Mouse (Mus musculus) induced T-regulatory cell, adult 2 months (primary cell): ENCODE data around the gene Tmem255b.

Experiments used
- DNase-seq: peaks from one replicate; pipeline ENCODE4 v3.0.0-alpha.2; 2012; ENCODE audit warnings: low read depth

The Tmem255b gene

DNA sequence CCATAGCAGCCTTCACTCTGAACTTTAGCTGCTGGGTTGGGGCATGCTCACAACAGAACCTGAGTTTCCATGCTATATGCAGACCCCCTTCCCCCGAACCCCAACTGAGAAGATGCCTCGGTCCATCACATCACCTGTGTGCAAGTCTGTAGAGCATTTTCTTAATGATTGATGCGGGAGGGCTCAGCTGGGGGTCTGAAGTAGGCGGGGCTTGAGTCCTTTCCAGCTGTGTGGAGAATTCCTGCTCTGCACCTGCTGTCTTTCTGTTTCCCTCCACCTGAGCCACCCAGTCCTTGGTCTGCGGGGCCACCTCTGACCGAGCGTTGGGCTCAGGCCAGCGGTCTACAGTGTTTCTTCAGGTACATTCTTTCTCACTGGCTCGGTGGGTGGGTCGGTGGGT is at the start of gene Tmem255b:
Tmem255b (plus strand) TSS at position 301 of the 400 bp plus-strand sequence.
- DNase-seq: no peak

DNA sequence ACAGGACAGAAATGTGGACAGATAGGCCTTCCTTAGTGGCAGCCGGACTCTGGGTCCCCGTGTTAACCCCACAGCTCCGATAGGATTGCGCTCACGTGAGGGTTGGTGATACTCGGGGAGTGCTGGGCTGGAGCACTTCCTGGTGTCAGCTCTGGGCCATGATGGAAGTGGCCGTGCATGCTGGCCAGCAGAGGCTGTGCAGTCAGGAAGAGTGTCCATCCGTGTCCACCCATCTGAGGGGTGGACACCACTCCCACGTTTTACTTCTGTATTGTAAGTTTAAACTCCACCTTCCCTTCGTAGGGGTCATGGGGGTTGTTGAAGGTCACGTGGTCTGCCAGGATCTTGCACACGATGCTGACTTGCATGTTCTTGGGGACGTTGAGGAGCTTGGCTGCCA is 48.6 kb upstream of the Tmem255b start:
- no peak for DNase-seq

DNA sequence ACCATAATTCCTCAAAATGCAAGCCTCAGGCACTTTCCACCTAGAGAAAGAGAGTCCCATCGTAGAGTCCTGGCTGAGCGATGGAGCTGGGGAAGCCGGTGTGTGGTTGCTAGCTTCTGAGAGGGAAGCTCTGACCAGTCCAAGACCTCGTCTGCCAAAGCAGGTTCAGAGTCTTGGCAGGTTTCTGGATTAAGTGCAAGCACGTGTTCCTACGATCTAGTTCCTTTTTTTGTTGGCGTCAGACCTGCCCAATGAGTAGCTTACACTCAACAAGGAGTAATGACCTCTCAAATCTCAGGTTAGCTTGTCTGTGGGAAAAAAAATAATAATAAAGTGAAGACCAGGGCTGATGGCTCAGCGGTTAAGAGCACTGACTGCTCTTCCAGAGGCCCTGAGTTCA is 47.3 kb upstream of the Tmem255b start:
- no peak for DNase-seq

DNA sequence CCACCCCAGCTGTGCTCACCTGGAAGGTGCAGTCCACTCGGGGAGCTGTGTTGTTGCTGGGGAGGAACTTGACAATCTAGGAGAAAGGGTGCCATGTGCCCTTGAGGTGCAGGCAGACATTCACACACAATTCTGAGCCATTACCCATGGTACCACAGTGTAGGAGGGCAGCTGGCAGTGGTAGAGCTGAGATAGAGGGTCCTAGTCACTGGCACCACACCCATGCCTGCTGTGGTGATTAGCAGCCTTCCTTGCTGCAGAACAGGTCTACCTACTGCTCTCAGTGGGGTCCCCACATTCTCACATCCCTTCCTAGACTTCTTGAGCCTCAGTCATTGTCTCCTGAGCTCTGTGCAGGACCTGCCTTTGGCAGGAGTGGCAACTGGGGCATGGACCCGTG is 46.2 kb upstream of the Tmem255b start:
- no peak for DNase-seq

DNA sequence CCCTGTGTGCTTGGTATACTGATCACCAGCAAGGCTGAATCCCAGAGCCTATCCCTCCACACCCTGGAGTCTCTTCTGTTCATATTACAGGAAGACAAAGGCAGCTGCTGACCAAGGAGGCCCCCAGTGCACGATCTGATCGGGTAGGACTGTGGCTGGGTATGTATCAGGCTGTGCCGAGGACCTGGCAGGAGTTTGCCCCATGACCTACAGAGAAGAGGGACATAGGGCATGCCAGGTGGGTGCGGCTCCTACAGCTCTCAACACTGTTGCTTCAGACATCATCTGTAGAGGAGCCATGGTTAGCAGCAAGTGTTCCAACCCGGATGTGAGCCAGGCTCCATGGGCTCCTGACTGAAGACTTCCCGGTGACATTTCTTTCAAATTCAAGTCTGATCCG is 41.1 kb upstream of the Tmem255b start:
- DNase-seq: no peak

DNA sequence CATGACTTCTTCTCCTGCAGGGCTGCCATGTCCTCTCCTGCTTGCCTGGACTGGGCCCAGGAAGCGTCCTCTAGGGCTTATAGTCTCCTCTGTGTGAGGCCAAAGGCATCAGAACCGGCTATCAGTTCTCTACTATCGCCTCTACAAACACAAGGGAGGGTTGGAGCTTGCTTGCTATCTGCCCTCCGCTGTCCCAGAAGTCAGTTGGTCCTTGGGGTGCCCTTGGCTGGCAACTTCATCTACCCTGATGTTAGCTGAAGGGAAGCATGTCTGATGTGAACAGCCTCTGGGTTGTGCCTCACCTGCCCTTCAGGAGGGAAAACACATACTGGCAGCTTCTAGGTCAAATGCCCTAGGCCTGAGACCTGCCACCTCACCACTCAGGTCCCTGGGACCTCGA is 38.3 kb upstream of the Tmem255b start, which contains the start of gene Atp4b:
Atp4b (minus strand) TSS at position 101 of the 400 bp plus-strand sequence.
- no peak for DNase-seq

DNA sequence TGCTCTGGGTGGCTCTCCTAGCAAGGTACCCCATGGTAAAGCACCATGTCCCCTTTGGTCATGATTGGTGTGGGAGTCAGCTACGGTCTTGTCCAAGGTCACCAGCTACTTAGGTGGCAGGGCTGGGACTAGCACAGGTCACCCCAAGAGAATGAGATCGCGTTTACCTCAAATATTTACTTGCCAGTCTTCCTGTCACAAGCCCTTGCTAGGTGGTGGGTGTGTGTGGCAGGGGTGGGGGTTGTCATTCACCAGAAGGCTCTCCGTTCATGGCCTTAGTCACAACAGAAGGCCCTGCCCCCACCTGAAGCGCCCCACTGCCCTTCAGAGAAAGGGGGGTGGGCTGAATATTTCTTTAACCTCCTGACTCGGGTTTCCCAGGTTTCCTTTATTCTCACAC is 31.5 kb upstream of the Tmem255b start:
- DNase-seq: no peak

DNA sequence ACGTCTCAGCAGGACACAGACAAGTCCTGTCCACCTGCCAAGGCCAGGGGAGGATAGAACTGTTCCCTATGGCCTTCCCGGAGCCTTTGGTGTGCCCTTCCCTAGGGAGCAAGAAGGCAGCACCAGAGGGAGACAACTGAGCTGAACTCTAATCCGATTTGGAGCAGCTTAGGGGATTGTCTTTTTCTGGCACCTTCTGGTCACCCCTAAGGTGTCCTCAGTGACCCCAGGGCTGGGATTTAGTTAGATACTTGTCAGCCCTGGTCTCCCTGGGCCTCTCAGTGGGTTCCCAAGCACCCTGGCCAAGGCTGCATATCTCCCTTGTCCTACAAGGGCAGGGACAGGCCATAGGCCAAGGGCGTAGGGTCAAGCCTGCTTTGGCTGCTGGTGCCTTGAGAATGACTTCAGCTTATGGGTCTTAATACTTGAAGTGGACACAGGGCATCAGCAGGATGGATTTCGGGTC is 30.3 kb upstream of the Tmem255b start, which contains the start of gene Grk1:
Grk1 (plus strand) TSS at position 416 of the 466 bp plus-strand sequence.
- DNase-seq: no peak

DNA sequence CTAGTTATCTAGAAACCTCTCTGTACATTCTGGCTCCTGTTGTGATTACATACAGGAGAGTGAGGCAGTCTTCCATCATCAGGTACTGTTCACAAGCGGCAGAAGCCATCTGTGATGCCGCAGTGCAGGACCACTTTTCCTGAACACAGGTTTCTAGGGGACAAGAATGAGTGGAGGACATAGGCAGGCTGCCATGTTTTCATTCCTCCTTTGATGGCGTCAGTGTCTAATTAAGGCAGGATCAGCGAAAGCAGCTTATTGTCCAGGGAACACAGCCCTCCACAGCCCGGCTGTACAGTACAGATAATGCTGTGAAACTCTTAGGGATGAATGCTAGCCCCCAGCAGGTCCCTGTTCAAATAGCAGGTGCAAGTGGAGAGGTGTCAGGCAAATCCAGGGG is 29.0 kb upstream of the Tmem255b start:
- DNase-seq: no peak

DNA sequence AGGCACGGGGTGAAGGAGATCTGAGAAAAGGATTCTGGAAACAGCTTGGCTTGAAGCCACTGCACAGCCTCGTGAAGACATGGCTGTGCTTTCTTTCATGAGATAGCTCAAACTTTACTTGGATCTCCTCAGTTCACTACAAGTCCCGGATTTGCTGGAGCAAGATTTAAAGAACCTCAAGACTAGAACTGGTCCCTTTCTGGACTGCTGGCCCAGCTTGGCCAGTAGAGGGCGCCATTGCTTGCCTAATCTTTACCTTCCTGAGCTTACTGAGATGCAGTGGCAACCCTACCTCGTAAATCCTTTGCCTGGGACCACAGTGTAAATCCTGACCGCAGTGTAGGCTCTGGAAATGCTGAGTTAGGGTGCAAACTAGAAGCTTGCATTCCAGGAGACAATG is 23.4 kb upstream of the Tmem255b start:
- peak; percentile 73 for DNase-seq

DNA sequence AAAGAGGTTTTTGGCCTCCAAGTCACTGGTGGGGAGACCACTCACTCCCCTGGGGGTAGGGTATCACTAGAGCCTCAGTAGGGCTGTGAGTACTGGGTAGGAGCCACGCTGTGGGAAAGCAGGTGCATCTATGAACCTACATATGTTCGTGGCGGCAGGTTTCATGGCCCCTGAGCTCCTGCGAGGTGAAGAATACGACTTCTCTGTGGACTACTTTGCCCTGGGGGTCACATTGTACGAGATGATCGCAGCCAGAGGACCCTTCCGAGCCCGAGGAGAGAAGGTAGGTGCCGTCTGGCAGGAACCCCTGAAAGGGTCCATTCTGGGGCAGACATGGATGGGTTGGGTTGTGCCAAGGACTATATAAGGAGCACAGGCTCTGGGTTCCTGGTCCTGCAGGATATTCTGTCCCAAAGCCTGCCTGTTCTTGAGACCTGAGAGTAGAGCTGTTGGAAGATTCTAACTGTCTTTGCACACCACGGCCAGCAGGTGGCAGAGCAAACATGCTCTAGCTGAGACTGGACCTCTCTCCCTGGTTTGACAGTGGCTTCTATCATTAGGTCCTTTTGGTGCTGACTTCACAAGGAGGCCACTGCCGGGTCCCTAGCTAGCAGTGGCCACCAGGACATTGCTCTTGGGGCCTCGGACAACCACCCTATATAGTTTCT is 22.0 kb upstream of the Tmem255b start:
- DNase-seq: peak; percentile 72

DNA sequence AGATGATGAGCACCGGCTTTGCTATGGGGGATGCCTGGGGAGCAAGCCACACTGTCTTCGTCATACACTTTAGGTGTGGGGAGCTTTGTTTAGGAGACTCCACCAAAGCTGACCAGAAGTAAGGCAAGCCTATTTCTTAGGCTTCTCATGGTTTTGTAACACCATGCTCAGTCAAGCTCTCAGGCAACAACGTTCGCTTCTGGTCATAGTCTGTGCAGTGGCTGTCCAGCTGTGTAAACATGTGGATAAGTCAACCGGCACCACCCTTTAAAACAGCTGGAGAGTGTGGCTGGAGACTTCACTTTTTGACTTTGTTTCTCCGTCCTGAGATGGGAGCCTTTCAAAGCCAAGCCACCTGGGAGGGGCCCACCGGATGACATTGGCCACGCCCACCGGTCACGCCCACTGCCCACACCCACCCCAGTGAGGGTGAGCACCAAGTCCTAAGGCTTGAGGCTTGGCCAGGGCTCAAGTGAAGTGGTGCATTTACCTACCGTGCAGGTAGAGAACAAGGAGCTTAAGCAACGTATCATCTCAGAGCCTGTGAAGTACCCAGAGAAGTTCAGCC is 21.1 kb upstream of the Tmem255b start:
- no peak for DNase-seq

DNA sequence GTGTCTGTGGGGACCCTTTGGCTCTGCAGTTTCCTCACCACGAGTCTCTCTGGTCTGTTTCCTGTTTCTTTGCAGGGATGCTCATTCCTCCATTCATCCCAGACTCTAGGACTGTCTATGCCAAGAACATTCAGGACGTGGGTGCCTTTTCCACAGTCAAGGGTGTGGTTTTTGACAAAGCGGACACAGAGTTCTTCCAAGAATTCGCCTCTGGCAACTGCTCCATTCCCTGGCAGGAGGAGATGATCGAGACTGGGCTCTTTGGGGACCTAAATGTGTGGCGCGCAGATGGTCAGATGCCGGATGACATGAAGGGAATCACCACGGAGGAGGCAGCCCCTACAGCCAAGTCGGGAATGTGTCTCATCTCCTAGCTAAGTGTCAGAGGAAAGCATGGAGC is 19.1 kb upstream of the Tmem255b start:
- DNase-seq: no peak

DNA sequence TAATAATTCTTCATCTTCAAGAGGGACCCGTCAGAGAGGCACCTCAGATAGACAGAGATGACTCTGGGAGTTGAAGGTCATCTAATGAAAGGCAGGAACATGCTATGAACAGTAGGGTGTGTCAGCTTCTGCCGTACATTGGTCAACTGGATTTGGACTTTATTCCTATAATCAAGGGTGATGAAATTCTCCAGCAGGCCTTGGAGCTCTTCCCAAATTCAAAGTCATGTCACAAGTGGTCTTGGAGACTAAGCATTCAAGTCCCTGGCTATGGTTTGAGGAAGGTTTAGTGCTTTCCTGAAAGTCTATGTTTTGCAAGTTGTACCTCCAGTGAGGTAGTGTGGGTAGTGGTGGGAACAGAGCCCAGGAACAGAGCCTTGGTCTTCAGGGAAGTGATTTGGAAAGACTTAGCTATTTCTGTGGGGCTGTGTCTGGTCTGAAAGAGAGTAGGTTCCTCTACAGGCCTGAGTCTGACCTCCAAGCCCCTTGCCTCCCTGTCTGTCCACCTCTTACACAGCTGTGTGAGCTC is 15.8 kb upstream of the Tmem255b start:
- DNase-seq: no peak

DNA sequence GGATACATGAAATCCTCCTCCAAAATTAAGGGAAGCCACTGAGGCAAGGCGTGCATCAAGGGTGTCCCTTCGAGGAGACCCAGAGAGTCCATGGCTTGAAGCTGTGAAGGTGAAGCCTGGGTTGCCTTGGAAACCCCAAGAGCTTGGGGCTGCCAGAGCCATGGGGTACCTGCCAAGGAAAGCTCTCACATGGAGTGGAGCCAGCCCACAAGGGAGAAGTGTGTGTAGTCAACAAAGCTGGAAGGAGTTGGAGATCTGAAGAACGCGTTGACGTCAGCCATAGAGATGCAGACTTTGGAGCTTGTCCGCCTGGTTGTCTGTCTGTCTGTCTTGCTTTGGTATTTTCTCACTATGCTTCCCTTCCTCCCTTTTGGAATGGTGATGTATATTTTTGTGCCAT is 14.0 kb upstream of the Tmem255b start:
- DNase-seq: no peak

DNA sequence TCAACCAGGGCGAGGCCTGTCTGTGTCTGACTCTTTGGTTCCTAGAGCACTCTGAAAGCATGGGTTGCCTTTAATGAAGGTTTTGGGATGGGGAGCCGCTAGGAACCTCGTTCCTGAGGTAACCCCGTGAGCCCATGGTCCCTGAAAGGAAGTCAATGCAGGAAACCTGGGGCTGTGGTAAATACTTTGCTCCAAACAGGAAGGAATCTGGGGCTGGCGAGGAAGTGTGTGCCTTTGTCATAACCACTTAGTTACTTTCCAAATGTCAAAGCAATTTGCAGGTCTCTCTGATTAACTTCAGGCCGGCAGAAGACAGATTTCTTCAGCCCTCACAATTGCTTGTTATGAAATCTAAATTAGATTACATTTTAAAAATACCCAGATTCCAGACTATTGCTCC is 7.6 kb upstream of the Tmem255b start:
- no peak for DNase-seq

DNA sequence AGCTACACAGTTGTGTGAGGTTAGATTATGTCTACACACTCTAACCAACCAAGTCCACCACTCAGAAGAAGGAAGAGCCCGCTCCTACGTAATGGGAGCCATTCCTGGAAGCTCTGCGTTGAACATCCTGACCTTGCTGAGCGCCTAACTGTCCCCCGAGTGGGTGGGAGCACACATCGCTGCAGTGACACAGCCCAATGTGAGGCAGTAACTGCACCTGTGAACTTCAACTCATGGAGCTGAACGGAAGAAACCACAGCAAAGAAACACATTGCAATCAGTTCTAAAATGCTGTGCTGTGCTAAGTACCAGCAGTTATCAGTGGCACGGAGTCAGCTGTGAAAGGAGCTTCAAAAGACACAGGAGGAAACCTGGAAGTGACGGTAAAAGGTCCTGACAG is 6.8 kb upstream of the Tmem255b start:
- no peak for DNase-seq

DNA sequence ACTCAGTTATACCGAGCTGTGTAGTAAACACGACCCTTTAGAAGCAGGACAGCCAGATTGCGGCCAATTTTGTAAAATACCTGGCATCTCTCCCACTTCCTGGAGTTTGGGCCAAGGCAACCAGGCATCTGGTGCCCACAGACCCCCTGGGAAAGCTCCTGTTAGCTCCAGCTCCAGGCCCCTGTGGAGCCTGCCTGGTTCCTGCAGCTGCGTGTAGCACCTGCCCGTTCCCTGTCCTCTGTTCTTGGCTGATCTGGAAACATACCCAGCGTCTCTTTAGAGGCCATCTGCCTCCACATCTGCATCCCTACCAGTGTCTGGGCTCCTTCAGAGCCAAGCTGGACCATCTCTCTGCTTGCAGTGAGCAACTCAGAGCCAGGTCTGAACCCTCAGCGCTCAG is 4.6 kb upstream of the Tmem255b start:
- no peak for DNase-seq

DNA sequence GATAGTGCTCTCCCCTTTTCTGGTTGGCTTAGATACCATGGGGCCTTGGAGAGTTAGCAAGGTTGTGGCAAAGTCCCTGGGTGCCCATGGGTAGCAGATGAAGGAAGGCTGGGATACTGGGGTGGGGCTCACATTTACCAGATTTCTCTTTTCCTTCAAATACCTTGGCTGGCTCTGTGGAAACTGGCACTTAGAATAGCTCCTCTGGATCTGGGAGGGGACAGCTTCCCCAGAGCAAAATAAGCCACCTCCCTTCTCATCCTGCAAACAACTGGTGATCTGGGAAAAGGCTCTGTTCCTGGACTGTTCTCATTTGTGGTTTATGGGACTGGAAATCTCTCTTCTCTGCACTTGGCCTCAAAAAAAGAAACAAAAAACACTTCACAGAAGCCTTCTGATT is 4.1 kb upstream of the Tmem255b start:
- DNase-seq: no peak

DNA sequence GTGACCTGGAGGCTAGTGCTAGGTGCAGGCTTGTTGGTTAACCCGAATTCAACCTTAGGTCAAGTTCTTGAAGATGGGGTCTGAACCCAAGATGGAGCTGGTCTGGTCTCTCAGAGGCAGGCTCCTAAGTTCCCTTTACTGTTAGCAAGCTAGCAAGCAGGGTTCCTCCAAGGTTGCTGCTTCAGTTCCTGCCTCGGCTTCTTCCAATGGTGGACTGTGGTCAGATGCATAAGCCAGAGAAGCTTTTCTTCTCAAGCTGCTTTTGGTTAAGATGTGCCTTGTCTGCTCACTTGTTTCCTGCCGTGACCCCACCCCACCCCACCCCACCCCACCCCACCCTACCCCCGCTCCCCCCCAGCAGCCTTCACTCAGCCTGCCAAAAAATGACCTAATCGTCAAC is 1.9 kb upstream of the Tmem255b start:
- DNase-seq: no peak

DNA sequence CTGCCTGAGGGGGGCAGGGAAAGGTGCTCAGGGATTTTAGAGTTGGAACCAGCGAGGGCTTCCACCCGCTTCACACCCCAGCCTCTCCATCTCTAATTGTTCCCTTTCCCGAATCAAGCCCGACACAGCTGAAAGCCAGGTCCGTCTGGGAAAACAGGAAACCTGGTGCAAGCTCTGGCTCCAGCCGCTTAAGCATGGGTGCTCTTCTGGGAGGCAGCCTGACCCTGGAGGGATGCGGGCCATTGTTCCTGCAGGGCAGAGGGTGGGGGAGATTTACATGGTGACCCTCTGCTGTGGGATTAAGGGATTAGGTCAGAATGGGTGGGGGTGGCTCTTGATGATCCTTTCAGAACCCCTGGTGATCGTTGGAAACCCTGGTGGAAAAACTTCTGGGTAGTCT is 1.1 kb downstream of the Tmem255b start:
- DNase-seq: no peak

DNA sequence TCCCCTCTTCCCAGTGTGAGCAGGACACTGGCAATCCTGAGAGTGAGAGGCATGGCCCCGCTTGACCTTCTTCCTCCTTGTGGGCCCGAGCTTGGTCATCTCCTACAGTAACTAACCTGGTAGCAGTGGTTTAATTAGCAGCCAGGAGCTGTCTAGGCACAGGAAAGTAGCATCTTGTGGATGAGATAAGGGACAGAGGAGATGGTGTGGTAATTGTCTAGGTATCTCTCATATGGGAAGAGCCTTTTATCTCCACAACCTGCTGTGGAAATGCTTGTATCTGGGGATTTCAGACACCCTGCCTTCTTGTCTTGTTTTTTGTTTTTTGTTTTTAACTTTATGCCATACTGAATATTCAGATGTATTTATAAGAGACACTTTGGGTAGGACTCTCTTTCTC is 2.5 kb downstream of the Tmem255b start:
- no peak for DNase-seq

DNA sequence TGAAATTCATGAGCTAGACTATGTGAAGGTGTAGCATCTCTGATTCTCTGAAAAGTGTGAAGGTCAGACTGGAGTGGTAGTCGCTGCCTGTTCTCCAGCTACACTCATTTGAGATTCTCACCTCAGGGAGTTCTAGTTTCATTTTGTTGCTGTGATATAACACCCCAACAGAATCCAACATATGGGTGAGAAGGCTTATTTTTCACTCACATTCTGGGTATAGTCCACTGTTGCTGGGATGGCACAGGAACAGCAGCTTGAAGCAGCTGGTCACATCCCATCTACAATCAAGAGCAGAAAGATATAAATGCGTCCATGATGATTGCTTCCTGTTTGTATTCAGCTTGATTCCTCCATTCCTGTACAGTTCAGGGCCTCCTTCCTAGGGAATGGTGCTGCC is 7.2 kb downstream of the Tmem255b start:
- DNase-seq: no peak

DNA sequence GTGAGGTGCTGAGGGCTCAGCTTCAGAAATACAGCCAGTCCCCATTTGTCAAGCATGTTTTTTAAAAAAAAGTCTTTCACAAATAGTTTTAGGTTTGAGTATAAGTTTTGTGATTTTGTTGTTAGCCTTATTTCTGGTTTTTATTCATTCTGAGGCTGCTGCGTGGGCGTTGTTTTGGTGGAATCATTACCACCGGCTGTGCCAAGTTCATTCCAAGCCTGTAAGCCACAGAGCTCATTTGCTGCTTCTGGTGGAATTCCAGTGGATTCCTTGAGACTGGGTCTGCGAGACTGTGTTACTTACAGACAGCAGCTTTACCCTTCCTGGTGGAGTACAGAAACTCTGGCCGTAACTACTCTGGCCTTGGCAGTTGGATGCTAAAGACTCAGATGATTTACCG is 11.5 kb downstream of the Tmem255b start:
- DNase-seq: no peak
